Mouse (Mus musculus): ENCODE measurements around the gene Olfr571.

DNA sequence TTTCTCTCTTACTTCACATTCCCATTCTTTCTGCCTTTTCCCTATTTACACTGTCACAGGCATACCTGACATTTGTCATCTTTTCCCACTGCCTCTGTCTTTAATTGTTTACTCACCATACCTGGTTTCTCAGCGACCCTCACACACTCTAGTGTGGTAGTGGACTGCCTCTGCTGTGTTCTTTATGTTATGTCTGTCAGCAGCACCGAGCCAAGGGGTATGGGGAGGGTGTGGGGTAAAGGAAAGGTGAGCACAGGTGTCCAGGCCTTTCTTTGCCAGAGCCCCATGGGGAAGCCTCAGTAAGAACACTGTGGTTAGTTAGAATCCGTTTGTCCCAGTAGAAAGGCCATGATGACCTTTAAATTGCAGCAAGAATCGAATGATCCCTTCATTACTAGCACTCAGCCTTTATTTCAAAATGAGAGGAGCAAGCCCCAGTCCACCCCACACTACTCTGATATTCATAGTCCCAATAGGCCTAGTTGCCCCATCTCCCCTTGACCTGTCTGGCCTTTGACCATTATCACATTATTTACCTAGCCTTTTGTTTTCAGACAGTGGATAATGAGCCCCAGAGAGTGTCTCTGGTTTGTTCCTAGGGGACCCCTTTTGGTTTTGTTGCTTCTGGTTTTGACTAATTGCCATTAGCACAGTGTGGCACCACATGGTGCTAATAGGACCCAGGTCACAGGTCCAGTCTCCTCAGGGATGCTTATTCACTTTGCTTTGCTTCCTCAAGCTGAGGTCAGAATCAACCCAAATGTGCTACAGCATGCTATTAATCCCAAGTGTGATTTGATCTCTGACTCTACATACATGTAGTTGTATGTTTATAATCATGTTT, at the start of gene Olfr571:
- TF ChIP-seq CTCF (IDR thresholded peaks at IDR 0.05; ENCODE audit: low read depth, low read length) (no peak), GATA1 (IDR thresholded peaks at IDR 0.05; ENCODE audit: borderline replicate concordance, low read length) (no peak), TAL1 (conservative IDR thresholded peaks at IDR 0.05; ENCODE audit: low read depth, low read length) (no peak)
